Mouse (Mus musculus) kidney, postnatal 0 days (tissue): Measurements from ENCODE around the gene Tcl1b4. TPM values are rescaled to one million over a fixed set of nuclear protein-coding genes. Genes with fewer than 3 reads are reported as not detected.
A peak's percentile ranks its signal among the peaks of the same experiment; 100 is the strongest.

Experiments
- ATAC-seq: fragments of 200-750 bp; cut with Nextera tagmentation; replicated peaks from 2 replicates; pipeline ENCODE4 v1.8.0; 2017; ENCODE audit warnings: low read depth, moderate number of reproducible peaks, moderate TSS enrichment, moderate library complexity; ENCODE audit not compliant: low FRiP score
- DNase-seq: peaks from one replicate; pipeline ENCODE4 v3.0.0-alpha.2; 2016; ENCODE audit warnings: low spot score
- H3K27ac ChIP-seq: fragments of 300-500 bp; sonication (generic); 2 replicates; pipeline ENCODE4 v1.5.1; 2014; ENCODE audit warnings: mild to moderate bottlenecking
- H3K27me3 ChIP-seq: fragments of 300-500 bp; sonication (generic); 2 replicates; pipeline ENCODE4 v1.6.1; 2014; ENCODE audit warnings: low read length, mixed read lengths; ENCODE audit not compliant: insufficient read depth
- H3K36me3 ChIP-seq: fragments of 300-500 bp; sonication (generic); 2 replicates; pipeline ENCODE4 v1.6.1; 2014; ENCODE audit warnings: low read length, mixed read lengths; ENCODE audit not compliant: insufficient read depth
- H3K4me1 ChIP-seq: fragments of 300-500 bp; sonication (generic); replicated peaks from 2 replicates; pipeline ENCODE4 v1.6.1; 2014; ENCODE audit warnings: antibody characterized with exemption, low read length, mixed read lengths; ENCODE audit not compliant: insufficient read depth
- H3K4me2 ChIP-seq: fragments of 300-500 bp; sonication (generic); 2 replicates; pipeline ENCODE4 v1.6.1; 2014; ENCODE audit warnings: mild to moderate bottlenecking, low read length, moderate library complexity, mixed read lengths
- H3K4me3 ChIP-seq: fragments of 300-500 bp; sonication (generic); replicated peaks from 2 replicates; pipeline ENCODE4 v1.5.1; 2014; ENCODE audit warnings: low read depth, low read length
- H3K9ac ChIP-seq: fragments of 300-500 bp; sonication (generic); 2 replicates; pipeline ENCODE4 v1.6.1; 2014; ENCODE audit warnings: low read depth, low read length
- H3K9me3 ChIP-seq: fragments of 300-500 bp; sonication (generic); replicated peaks from 2 replicates; pipeline ENCODE4 v1.6.1; 2016; ENCODE audit warnings: low read length, inconsistent platforms, mixed read lengths
- CTCF ChIP-seq: IDR thresholded peaks from 2 replicates; pipeline ENCODE4 v1.5.1; 2016; ENCODE audit warnings: antibody characterized with exemption, low read depth, mild to moderate bottlenecking, moderate library complexity
- WGBS: fragments of 180-500 bp; shearing (Covaris S2); extraction: QIAGEN DNeasy Blood & Tissue Kit; methylation state at CpG from one replicate; pipeline ENCODE4 v1.1.7; 2014; 5-methylcytosine and 5-hydroxymethylcytosine counted together
- polyA plus RNA-seq: library from polyadenylated mRNA; unstranded; fragments of >200 nt; fragmentation: Nextera tagmentation; extraction: Ambion mirVana; gene quantifications from 2 replicates; pipeline ENCODE4 v1.2.1, GENCODE M21; 2015

Tcl1b4 gene
- polyA plus RNA-seq, 1 experiment from 2014 or later = not detected

DNA sequence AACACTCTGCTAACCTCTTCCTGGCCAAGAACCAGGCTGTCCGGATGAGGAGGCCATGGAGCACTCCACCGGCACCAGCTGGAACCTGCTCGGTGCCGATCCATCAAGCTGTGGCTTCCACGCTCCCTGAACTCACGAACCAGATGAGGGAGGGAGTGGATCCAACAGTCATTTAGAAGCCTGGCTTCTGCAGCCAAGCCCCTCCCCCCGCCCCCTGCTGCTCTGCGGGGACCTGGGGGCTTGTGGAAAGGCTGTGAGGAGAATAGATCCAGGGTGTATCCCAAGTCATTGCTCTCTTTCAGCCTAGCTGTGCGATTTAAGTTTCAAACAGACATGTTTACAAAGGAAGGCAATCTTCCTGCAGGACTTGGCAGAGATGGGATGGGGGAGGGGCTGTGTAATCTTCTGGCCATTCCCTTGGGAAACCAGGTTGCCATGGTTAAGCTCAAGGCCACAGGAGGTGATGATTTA is 47.0 kb downstream of the Tcl1b4 start:
- no peak overlapping the region for H3K9ac ChIP-seq

DNA sequence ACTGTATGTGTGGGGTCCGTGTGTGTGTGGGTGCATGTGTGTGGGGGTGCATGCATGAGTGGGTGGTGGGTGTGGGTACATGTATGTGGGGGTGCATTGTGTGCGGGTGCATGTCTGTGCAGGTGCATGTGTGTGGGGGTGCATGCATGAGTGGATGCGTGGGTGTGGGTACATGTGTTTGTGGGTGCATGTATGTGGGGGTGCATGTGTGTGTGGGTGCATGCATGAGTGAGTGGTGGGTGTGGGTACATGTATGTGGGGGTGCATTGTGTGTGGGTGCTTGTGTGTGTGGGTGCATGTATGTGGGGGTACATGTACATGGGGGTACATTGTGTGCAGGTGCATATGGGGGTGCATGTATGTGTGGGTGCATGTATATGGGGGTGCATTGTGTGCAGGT is 52.0 kb downstream of the Tcl1b4 start:
- Histone ChIP-seq H3K4me3 (no peak overlapping the region), H3K36me3 (no peaks in the 10 kb centered on the region), H3K27me3 (no peaks in the 10 kb centered on the region), H3K9ac (no peak overlapping the region), H3K9me3 (no peaks in the 10 kb centered on the region), H3K27ac (no peak overlapping the region), H3K4me2 (no peak overlapping the region), H3K4me1 (peaks cover 4% of the 10 kb centered on the region; the same call in 1 of the 2 replicates)
- WGBS = 91% methylated on average over 3 of the region's 3 CpGs
- no peak for ATAC-seq
- no peak for DNase-seq
- no peak for TF ChIP-seq CTCF

More for the DNA sequence above, 47.0 kb downstream of the Tcl1b4 start:
- 2% methylated on average over 9 of the region's 9 CpGs for WGBS
- peak overlapping the region; percentile 43 for H3K4me2 ChIP-seq
- peaks cover 7% of the 10 kb centered on the region; the same call in 1 of the 2 replicates for H3K4me1 ChIP-seq
- H3K27me3 ChIP-seq = no peaks in the 10 kb centered on the region
- DNase-seq (peak; percentile 62), ATAC-seq (peak; percentile 59; the same call in 1 of the 2 replicates)
- H3K27ac ChIP-seq = no peak overlapping the region
- H3K4me3 ChIP-seq = no peak overlapping the region
- no peak for TF ChIP-seq CTCF
- no peaks in the 10 kb centered on the region for H3K36me3 ChIP-seq
- no peaks in the 10 kb centered on the region for H3K9me3 ChIP-seq

Other genes starting within 250 kb of the Tcl1b4 start
- gene Syne3, start 192.1 kb upstream of the Tcl1b4 start, polyA plus RNA-seq = 1.0 and 1.3 TPM in 2 replicates
- gene Glrx5, start 169.3 kb upstream of the Tcl1b4 start, polyA plus RNA-seq = 222 and 225 TPM in 2 replicates
- not detected in 2 replicates for gene Tcl1b2, start 55.9 kb upstream of the Tcl1b4 start, polyA plus RNA-seq
- gene Tcl1b1, start 42.3 kb upstream of the Tcl1b4 start, polyA plus RNA-seq = not detected in 2 replicates
- not detected in 2 replicates for gene Tcl1b5, start 25.6 kb upstream of the Tcl1b4 start, polyA plus RNA-seq
- not detected in 2 replicates for gene Tcl1b3, start 10.9 kb upstream of the Tcl1b4 start, polyA plus RNA-seq
- not detected in 2 replicates for gene Tcl1, start 20.8 kb downstream of the Tcl1b4 start, polyA plus RNA-seq
- 0.11 and 0.12 TPM in 2 replicates for gene Tunar, start 131.9 kb downstream of the Tcl1b4 start, polyA plus RNA-seq